11 mouse cellular contexts compared by ENCODE assay signal in the genomic region with DNA sequence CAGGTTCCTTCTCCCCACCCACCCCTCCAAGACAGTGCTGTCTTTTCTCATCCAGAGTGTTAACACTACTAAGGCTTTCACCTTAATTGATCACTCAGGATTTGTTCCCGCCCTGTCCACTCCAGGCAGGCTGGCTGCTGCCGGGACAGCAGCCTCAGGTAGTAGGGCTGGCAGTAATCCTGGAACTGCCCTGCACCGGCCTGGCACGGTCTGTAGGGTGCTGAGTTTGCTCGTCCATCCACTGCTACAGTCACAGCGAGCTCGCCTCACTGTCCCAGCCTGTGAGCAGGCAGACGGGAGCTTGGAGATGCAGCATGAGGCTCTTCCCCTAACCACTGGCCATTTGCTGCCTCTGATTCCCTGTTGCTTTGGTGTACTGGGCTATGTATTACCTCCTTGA.
"Had no signal": no experiment of that assay in that cellular context is flagged by ENCODE, and none has a peak within 500 bp of the region (broad histone marks: within the 10 kb centered on the region; RNA-seq: fewer than 3 reads in every experiment).

No protein-coding gene starts in this region.

- H3K4me1 ChIP-seq: limb, embryonic 15.5 days; midbrain, embryonic 13.5 days had no signal

- ATAC-seq: lung, postnatal 0 days; midbrain, embryonic 13.5 days had no signal

- H3K4me2 ChIP-seq: limb, embryonic 15.5 days; liver, embryonic 13.5 days; midbrain, embryonic 13.5 days had no signal

- H3K9me3 ChIP-seq: limb, embryonic 15.5 days; liver, embryonic 13.5 days; midbrain, embryonic 13.5 days had no signal

- H3K27me3 ChIP-seq: limb, embryonic 15.5 days; liver, embryonic 13.5 days; midbrain, embryonic 13.5 days had no signal

- H3K4me3 ChIP-seq: left cerebral cortex, adult 2 months; limb, embryonic 15.5 days; liver, embryonic 13.5 days; midbrain, embryonic 13.5 days had no signal

- DNase-seq: liver, embryonic 13.5 days; lung, adult 18-20 months; lung, postnatal 36 days; right cerebral cortex, adult 18-20 months; right cerebral cortex, postnatal 25 days; thymus, adult 18-20 months; thymus, postnatal 14 days had no signal

- H3K9ac ChIP-seq: limb, embryonic 15.5 days; liver, embryonic 13.5 days; midbrain, embryonic 13.5 days had no signal

- H3K27ac ChIP-seq: left cerebral cortex, adult 2 months; limb, embryonic 15.5 days; midbrain, embryonic 13.5 days had no signal
